Mouse (Mus musculus): ENCODE measurements at regions not wholly inside any gene's neighbourhood (a gene's known extent, or its start where the extent isn't known, plus 50 kb on each side); places are given as distances from the start of the nearest gene placed in this dataset.
"Not testable (repeated sequence)": the region's sequence is repeated elsewhere in the genome, so short reads cannot be mapped to it uniquely, and the experiment has no call there.

GRCm38 (mm10) chr9:11441241-11441997 is 536.8 kb upstream of the Cntn5 start:
- not testable (repeated sequence) for DNase-seq

GRCm38 (mm10) chr9:11436443-11437167 is 532.0 kb upstream of the Cntn5 start:
- DNase-seq: no peak

GRCm38 (mm10) chr9:11436014-11436413 is 531.4 kb upstream of the Cntn5 start:
- no peak for DNase-seq

- DNase-seq: peak; percentile 29 to 40
Observed at GRCm38 (mm10) chr9:11435019-11435418, 530.4 kb upstream of the Cntn5 start.

- DNase-seq: no peak
Observed at GRCm38 (mm10) chr9:11426473-11426872, 521.9 kb upstream of the Cntn5 start.

GRCm38 (mm10) chr9:11396829-11397228 is 492.3 kb upstream of the Cntn5 start:
- DNase-seq: no peak

GRCm38 (mm10) chr9:11381648-11382075 is 477.1 kb upstream of the Cntn5 start:
- DNase-seq: no peak

- no peak for DNase-seq
Observed at GRCm38 (mm10) chr9:11380531-11380930, 476.0 kb upstream of the Cntn5 start.

- DNase-seq: no peak
Observed at GRCm38 (mm10) chr9:11378046-11378445, 473.5 kb upstream of the Cntn5 start.

DNA sequence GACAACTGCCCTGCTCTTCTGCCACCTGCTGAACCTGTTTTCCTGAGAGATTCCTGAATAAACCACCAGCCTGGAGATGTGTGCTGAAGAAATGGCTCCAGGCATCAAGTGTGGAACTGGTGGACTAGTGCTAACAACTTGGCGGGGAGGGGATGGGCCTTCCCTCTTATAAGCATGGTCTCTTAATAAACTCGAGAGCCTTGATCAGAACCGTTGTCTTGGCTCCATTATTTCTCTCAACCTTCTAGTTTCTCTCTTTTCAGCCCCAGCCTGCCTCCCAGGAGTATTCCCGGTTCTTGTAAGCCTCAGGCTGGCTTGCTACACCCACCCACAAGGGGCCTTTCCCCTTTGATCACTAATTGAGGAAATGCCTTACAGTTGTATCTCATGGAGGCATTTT is 473.0 kb upstream of the Cntn5 start:
- no peak for DNase-seq

GRCm38 (mm10) chr9:11373294-11373903 is 468.8 kb upstream of the Cntn5 start:
- no peak for DNase-seq

DNA sequence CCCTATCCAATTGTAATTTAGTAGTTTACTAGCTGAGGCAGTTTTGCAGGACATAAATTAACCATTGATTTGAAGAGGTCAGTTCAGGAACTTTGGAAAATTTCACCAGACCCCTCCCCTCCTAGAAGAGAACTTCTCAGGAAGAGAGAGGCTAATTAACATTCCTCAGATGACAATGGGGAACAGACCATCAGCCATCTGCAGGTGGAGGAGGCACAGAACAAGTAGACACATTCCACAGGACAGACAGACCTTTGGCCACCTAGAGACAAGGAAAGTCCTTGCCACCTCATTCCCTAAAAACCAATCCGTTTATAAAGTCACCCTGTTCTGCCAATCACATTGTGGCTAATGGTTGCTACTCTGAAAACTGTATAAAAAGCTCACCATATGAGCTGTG is 463.5 kb upstream of the Cntn5 start:
- no peak for DNase-seq

GRCm38 (mm10) chr9:11328900-11329299 is 424.3 kb upstream of the Cntn5 start:
- DNase-seq: no peak

GRCm38 (mm10) chr9:11317221-11317620 is 412.6 kb upstream of the Cntn5 start:
- DNase-seq: no peak

- peak; percentile 85 to 87 for DNase-seq
Observed at GRCm38 (mm10) chr9:11297116-11297515, 392.5 kb upstream of the Cntn5 start.

- DNase-seq: peak; percentile 13 to 39
Observed at GRCm38 (mm10) chr9:11285135-11285534, 380.6 kb upstream of the Cntn5 start.

- DNase-seq: peak; percentile 66 to 77
Observed at GRCm38 (mm10) chr9:11284549-11284948, 380.0 kb upstream of the Cntn5 start.

DNA sequence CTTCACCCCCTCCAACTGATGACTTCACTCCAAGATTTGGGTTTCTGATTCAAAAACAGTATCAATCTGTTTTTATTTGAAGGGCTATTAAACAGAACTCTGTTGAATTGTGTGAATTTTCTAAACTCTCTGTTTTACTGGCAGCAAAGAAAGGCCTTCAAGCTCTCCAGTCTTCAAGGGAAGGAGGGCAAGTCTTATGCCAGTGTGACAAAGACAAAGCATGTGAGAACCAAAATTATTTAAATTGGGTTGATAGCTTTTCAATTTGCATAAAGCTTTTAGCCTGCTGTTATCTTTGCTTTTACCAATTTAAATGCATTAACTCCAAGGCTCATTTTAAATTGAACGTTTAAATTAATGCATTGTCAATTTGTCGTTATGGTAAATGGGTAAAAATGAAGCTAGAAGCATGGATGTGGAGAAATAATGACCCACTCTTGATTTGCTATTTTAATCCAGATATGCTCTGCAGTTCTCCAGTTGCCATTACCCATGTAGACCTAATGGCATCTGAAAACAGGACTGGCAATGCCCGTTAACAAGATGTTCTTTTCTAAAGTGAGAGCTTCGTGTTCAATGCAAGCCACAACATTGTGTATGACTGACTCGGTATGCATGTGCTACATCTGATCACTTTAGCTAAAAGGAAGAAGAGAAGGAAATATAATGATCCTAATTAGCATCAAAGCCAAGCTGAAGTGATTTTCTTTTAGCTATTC is 375.0 kb upstream of the Cntn5 start:
- DNase-seq: no peak

DNA sequence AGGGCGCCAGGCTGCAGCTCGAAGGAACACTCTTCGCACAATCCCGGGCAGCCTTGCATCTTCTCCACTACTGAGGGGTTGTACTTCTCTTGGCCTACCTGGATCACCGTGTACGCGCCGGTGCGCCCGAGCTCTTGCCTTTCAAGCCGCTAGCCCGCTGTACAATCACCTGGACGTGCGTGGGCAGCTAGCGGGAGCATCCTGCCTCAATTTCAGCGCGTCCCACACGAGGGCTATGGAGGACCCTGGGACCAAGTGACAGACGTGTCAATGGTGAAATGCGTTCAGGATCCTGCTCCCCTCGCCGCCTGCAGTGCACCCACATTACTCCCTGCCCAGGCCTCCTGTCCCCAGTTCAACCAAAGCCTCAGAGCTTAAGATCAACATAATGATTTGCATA is 373.2 kb upstream of the Cntn5 start:
- DNase-seq: no peak

GRCm38 (mm10) chr9:11276966-11277365 is 372.4 kb upstream of the Cntn5 start:
- no peak for DNase-seq

DNA sequence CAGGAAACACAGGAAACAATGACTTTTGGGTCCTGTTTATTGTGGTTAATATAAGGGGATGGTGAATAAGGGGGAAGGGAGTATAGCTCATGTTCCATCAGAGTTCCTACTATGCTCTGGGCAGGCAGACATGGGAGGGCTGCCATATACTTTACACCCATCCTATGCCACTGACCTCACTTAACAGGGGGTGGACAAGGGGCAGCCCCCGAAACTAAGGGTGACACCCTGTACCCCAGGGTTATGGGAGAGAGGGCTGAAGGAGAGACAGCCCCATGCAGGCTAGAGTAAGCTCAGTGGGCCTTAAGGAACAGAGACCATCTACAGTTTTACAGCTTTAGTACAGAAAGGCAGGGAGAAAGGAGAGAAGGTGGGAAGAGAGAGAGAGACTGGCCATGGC is 352.3 kb upstream of the Cntn5 start:
- no peak for DNase-seq

GRCm38 (mm10) chr9:11206829-11207228 is 302.3 kb upstream of the Cntn5 start:
- peak in 1 of 2 experiments; percentile 8 for DNase-seq

DNA sequence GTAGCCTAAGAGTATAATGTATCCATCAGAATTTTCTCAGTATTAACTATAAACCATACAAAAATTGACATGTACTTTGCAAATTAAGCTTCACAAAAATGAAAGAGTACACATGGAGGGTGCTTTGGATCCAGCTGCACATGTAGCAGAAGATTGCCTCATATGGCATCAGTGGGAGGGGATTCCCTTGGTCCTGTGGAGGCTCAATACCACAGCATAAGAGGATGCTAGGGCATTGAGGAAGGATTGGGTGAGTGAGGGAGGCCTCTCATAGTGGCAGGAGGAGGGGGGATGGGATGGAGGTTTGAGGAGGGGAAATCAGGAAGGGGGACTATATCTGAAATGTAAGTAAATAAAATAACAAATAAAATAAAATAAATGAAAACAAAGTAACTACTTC is 301.7 kb upstream of the Cntn5 start:
- no peak for DNase-seq

Data from cerebellum, adult 18-20 months (tissue).